Mouse (Mus musculus) gastrocnemius, postnatal 14 days (tissue): Measurements from ENCODE around the gene Selenom. TPM values are rescaled to one million over a fixed set of nuclear protein-coding genes. Genes with fewer than 3 reads are reported as not detected.
A peak's percentile ranks its signal among the peaks of the same experiment; 100 is the strongest.

Experiments used
- DNase-seq: peaks from one replicate; pipeline ENCODE4 v3.0.0; 2021; ENCODE audit warnings: mixed read lengths
- intact Hi-C: fragments of 180-260 bp; cut with DNase I; formaldehyde crosslinking; loops from one replicate; pipeline ENCODE4 v1.15.1; 2025; ENCODE audit warnings: low total_unique reads
- total RNA-seq, 2 experiments: library from RNA; stranded (reverse); gene quantifications; 2 replicates each; pipeline ENCODE4 v1.2.3; 2021

The Selenom gene
- total RNA-seq, 2 experiments from 2014 or later: 27.5 to 38.5 TPM

DNA sequence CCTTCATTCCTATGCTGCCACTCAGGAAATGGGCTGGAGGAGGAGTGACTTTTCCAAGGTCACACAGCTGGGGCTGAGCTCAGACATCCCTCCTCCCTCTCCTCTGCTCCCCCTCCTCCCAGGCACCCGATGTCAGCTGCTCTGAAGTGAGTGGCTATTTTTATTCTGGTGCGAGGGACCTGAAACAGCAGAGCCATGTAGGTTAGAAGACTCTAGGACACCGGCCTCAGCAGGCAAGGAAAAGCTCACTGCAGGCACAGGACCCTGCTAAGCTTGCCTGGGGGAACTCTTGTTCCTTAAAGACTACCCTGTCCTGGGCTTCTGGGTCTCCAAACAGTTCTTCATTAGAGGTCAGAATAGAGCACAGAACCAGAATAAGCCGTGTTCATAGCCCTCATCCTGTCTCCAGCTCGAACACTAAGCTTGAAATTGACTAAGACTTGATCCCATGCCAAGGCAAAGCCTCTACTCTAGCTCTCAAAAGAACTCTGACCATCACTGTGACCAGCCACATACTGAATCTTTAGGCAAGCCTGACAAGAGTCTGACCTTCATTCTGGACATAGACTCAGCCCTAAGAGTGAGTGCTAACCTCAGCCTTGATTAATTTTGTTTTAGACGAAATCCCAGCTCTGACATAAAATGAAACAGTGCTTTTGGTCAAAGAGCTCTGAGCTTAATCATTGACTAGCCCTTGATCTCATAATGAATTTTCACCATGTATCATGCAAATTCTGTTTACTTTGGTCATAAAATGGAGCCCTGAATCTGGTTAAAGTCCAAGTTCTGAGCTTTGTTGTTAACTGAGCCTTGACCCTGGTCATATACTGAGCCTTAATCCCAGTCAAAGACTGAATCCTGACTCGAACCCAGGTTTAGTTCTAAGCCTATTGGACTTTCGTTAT is 5.1 kb upstream of the Selenom start:
- intact Hi-C loops: no loop called here
- DNase-seq: no peak

DNA sequence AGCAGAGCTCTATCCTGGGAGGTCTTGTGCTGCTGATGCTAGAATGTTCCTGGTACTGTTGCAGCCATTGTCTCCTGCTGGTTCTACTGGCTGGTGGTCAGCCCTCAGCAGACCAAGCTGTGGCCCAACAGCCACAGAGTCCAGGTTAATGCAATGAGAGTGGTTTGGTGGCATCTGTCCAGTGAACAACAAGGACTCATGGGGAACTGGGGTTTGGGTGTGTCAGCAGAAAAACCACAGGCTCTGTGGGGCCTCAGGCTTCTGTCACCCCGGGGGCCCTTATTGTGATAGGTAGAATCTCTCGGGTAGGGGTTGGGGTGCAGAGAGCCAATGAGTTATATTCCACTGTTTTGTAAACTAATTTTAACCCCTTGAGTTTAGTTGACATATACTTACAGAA is 4.2 kb upstream of the Selenom start:
- intact Hi-C loops: no loop called here
- DNase-seq: no peak

DNA sequence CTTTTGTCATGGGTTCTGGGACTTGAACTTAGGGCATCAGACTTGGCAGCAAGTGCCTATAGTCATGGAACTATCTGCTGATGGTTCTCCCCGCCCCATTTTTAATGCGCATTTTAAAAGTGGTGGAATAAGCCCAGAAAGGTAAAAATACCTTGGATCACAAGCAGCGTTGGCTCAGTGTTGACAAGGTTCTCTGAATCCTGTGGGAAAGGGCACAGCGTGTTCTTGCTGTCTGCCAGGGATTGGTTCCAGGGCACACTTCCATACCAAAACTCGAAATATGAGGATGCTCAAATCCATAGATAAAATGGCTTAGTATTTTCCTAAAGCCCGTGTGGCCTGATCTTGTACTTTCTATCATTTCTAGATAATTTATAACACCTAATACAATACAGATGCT is 1.2 kb upstream of the Selenom start:
- no peak for DNase-seq
- intact Hi-C loops: no loop called here

DNA sequence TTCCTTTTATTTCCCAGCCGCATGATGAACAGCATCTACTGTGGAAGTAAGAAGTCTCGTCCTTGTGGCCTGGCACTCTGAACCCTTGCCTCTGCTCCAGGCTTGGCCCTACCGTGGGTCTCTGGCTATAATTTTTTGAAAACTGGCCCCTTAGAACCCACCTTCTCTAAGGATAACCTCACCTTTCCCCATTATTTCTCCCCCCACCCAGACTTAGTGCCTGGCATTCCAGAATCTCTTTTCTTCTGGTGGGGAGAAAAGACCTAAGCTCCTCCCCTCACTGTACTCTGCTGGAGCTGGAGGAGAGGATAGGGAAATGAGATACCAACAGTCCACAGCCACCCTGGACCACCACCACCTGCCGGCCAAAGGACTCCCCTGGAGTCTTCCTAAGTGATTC is 732 bp downstream of the Selenom start:
- no peak for DNase-seq
- intact Hi-C loops: no loop called here

DNA sequence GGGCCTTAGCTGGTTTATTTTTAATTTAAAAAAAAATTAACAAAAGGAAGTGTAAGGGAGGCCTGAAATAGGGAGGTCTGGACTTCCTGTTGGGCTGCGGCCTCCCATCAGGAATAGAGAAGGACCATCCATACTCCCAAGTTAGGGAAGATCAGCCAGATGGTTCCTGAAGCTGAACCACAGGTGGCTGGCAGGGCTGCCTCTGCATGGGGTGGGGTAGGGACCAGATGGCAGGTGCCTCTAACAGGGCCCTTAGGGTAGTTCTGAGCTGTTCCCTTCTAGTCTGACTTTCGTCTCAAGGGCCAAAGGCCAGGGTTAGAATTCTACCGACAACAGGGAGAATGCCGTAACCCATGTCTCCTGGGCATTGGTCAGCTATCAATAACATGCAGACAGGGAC is 1.2 kb downstream of the Selenom start:
- intact Hi-C loops: loop anchor here (2.0 kb wide), 1 partner anchor 41 kb away; no protein-coding TSS in a partner anchor
- DNase-seq: no peak

DNA sequence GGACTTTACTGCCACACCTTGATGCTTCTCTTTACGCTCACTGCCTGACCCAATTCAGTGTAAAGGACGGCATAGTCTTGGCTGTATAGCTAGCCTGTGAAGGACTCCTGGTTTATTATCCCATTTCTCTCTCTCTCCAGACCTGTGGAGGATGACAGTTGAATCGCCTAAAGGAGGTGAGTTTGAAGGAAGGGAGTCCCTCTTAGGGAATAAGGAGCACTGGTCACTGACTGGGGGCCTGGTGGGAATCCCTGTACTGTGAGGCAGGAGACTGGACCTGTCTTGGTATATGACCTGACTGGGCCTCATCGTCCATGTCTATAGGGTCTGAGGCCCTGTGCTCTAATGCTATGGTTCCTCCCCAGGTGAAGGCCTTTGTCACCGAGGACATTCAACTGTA is 1.6 kb downstream of the Selenom start:
- intact Hi-C loops: loop anchor here (2.0 kb wide), 1 partner anchor 41 kb away; no protein-coding TSS in a partner anchor
- DNase-seq: no peak

DNA sequence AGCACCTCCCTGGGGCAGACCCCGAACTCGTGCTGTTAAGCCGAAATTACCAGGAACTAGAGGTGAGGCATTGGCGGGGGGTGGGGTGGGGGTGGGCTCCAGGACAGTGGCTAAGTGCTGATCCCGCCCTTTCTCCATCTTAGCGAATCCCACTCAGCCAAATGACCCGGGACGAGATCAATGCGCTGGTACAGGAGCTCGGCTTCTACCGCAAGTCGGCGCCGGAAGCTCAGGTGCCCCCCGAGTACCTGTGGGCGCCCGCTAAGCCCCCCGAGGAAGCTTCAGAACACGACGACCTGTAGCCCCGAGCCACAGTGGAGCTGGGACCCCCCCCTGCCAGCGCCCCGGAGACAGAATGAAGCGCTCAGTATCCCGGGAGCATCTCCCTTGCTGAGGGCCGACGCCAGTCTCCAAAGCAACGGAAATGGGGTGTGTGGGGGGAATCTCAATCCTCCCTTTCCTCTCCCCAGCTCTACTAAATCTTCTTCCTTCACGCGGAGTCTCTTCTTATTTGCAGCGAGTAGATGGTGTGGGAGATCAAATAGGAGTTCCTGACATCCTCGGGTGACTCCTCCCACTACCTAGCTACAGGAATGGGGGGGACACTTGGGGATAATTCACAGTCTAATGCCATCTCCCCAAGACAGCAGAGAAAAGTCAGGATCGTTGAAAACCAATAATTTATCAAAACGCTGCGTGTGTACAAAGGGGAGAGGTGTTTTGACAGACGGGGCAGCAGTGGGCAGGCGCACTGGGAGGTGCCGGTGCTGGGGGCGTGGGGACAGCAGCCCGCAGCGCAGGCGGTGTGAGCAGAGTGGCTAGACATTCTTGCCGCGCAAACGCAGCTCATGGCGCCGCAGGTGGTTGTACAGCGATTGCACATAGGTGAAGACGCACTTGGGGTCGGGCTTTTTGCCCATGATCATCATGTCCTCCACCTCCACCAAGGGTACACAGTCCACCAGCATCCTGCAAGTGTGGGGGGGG is 2.7 kb downstream of the Selenom start:
- peak; percentile 61 for DNase-seq
- intact Hi-C loops: loop anchor here (2.0 kb wide), 1 partner anchor 42 kb away; no protein-coding TSS in a partner anchor

DNA sequence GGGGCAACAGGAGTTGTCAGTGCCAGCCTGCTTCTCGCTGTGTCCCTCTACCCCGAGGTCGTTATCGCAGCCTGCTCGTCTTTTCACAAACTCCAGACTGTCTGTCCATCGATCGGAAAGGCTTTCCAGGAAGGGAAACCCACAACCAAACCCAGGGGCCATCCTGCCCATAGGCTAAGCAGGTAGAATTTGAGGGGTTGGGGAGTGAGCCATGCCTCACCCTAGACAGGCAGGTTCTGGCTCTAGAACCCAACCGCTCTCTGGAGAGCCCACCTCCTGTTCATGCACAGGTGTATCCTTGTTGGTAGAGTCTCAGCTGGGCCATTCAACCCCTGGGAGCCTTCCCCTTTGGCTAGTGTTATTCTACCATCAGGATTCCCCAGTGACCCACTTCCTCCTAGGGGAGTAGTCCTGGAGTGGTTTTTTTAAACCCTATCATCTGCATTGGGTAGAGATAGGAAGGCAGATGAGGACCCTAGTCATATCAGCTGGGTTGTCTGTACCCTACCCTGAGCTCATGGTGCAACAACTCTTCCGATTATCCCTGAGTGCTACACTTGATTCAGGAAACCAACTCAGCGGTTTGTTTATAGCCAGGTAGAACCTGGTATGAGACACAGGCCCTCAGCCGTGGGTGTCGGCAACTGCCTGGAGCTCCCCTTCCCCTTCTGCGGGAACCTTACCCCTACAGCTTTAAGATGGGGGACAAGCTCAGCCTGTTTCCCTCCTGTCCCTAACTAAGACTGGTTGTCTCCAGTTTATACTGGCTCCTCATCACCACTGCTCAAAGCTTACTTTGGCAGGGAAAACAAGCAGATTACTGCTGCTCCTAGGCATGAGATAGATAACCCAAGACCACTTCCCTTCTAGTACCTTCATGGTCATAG is 3.6 kb downstream of the Selenom start:
- intact Hi-C loops: loop anchor here (2.0 kb wide), 1 partner anchor 43 kb away; no protein-coding TSS in a partner anchor

DNA sequence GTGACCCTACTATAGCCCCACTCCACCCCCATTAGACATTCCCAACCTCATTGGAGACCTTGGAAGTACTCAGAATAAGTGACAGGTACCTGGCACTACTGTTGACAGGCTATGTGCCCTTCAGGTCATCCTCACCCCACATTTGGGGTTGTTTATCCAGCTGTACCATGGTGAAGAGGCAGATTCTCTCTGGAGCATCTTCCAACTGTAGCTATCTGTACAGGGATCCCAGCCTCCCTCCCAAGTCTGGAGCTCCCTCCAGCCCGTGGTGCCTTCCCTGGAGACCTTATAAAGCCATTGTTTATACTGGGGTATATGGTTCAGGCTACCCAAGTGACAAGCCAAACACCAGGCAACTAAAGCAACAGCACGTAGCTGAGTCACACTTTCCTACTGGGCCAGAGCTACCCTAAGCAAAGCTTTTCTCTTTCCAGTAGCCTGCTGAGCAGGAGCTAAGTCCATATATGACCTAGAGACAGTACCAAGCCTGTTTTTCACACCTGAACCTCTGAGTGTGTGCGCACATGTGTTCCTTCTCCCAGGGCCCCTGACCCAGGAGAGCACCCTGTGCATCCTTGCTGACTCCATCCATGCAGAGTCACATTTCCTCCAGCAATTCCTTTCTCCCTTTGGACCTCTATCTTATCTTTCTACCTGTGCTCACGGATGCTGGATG is 4.7 kb downstream of the Selenom start:
- intact Hi-C loops: no loop called here
- DNase-seq: no peak

More for the DNA sequence above, 3.6 kb downstream of the Selenom start:
- DNase-seq: no peak

DNA sequence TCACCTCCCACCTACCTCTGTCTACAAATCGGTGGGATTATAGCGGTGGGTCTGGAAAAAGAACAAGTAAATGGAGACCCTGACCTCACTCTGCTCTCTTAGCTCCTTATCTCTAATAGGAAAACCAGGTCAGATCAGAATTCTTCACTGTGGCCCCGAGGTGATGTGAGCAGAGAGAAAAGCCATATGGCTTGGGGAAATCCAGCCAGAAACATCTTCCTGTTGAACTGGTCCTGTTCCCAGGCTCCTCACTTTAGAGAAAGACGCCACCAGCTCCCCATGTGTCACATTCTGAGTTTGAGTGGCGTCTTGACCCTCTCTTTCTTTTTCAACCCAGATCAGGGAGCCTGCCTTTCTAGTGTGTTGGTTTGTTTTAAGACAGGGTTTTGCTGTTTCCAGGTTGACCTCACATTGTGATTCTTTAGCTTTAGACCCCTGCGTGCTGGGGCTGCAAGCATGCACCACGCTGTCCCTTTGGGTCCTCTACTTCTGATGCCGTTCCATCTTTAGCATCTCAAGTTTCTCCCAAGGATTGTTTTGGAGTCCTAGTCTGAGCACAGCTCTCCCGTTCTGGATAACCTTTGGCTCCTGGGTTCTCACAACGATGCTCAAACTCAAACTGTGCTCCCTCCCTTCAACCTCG is 5.4 kb downstream of the Selenom start:
- DNase-seq: no peak
- intact Hi-C loops: no loop called here

DNA sequence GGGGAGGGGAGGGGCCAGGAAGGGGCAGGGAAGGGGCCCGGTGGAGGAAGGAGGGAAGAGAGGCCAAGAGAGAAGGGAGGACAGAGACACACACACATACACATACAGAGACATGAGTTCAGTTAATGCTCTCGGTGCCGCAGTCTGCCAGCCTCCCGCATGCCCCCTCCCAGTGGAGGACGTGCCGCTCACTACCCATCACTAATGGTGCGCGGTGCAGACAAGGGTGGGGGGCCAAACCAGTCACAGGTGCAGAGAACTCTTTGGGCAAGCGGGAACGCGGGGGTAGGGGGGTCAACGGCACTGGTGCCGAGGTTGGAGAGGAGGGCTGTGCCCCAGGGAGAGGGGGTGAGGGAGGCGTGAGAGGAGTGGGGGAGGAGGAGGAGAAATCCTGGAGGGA is 6.4 kb downstream of the Selenom start:
- intact Hi-C loops: no loop called here
- no peak for DNase-seq

DNA sequence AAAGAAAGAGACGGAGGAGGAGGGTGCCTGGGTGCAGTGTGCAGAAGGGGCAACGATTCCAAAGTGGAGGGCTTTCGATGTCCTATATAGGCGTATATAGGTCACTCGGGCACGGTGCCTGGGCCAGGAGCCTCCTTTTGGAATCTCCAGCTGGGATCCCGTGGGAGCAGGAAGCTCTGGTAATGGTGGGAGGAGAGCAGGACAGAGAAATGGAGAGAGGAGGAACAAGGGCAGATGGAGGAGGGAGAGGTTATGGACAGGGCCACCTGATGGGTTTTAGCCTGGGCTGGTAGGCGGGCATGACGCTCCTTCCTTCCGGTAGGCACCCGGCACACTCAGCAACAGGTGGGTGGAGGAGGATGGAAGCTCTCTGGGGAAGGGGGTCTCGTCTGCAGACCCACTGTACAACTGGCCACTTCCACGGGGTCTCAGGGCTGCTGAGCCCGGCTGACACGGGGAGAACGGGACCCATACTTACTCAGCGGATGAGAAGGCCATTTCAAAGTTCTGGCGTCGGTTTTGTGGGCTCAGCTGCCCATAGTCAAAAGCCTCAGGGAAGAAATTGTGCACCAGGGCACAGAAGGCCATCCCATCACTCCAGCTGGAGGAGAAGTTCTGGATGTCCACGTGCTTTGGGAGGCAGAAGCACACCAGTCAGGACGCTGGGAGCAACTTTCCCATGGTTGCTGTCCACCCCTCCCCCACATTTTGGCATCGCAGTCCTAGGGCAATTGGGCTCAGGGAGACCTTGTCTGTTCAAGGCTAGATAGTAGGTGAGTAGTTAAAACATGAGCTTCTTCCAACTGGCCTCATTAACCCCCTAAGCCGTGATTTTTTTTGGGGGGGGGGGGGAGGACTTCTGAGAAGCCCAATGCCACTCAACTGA is 7.1 kb downstream of the Selenom start:
- intact Hi-C loops: no loop called here
- DNase-seq: no peak

DNA sequence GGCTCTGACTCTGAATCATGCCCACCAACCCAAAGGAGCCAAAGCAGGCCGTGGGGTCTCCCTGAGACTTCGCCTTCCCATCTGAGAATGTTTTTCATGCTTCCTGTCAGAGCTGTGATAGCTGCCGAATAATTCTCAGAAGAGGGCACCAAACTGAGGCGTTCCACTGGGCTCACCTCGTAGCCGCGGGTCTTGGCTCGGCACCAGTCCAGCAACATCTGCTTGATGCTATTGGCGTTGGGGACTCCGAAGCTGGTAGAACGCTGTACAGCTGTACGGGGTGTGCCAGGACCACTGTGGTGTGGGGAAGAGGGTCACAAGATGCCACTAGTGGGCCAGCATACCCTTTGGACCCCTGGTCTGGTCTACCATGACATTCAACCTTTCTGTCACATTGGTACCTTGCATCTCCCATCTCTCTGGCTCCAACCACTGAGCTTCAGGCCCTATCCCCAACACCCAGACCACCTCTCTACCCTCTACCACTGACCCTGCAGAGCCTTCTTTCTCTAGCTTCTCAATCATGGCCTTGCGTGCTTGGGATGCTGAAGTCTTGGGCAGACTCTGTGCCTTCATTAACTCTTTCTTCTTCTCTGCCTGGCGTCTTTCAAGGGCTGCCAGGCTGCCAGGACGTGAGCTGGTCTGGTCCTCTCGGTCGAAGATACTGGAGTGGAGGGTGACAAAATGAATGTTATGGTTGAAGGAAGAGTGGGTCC is 8.0 kb downstream of the Selenom start:
- DNase-seq: no peak
- intact Hi-C loops: no loop called here

DNA sequence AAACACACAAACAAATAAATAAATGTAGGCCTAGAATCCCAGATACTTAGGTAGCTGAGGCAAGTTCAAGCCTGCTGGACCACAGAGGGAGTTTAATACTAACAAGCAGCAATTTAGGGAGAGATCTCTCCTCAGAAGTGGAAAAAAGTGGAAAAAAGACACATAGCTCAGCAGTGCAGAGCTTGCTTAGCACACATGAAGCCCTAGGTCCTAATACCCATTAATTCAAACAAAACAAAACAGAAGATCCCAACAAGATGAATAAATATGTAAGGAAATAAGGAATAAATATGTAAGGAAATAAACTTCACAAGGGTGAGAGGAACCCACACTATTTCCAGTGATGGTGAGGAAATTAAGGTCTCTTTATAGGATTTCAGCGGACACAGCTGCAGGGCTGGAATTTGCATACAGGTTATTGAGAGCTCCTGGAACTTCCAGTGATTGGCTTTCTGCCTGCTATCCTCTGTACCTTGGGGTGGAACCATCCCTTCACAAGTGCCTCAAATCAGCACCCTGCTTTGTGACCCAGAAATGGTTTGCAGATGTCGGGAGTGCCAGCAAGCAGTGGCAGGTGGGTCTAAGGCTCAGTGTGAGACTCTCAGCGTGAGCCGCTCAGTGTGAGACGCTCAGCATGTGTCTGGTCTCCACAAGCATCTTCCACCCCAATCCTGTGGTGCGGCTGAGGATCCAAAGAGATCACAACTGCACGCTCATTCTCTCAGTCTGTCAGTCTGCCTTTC is 9.5 kb downstream of the Selenom start:
- intact Hi-C loops: no loop called here
- no peak for DNase-seq

DNA sequence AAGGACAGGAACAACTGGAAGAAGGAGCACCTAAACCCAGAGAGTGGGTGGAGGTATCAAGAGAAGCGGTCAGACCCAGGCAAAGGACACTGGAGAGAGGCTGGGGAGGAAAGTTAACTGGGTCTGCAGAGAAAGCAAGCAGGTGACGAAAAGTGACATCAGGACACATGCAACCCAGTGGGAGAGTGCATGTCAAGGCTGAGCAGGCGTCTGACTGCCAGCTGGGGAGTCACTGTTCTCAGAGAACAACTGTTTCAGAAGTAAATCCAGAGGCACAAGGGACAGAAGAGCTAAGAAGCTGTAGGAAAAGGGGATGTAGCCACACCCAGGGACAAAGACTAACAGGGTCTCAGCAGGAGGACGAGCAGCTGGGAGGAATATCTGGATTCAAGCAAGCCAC is 11.1 kb downstream of the Selenom start:
- intact Hi-C loops: no loop called here
- DNase-seq: no peak

DNA sequence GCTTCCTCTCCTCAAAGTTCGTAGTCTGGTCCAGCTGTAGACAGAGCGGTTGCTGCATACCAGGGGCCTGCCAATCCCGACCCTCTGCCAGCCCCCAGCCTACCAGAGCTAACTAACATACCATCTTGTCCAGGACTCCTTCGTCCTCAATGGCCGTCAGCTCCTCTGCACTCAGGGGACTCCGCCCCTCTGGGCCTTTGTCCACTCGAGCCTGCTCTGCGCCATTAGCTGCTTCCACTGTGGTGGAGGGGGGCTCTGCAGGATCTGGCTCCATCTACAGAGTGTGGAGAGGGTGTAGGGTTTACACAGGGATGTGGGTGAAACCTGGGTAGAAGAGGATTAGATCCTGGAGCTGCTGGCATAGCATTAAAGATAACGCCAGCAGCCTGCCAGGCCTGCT is 11.7 kb downstream of the Selenom start:
- no peak for DNase-seq
- intact Hi-C loops: no loop called here
